11 mouse cellular contexts compared by ENCODE assay signal in genomic region chr19:59422393-59422792, GRCm38 (mm10). TPM values are rescaled to one million over a fixed set of nuclear protein-coding genes. Genes with fewer than 3 reads are reported as not detected.
DNase-seq lines count a peak whose midpoint lies in the region; ATAC-seq and TF ChIP-seq lines count a peak whose summit lies in the region.
"Had no signal": no experiment of that assay in that cellular context is flagged by ENCODE, and none has a peak within 500 bp of the region (broad histone marks: within the 10 kb centered on the region; RNA-seq: fewer than 3 reads in every experiment).

No protein-coding gene starts in this region.

- no peak for TF ChIP-seq POLR2A in brain, embryonic 14.5 days (IDR thresholded peaks at IDR 0.05; ENCODE audit: borderline replicate concordance, extremely low read depth, insufficient read depth, insufficient read length, poor library complexity, severe bottlenecking)

- H3K4me1 ChIP-seq in heart, embryonic 11.5 days (ENCODE audit: control insufficient read depth, insufficient read depth, low read length) = peaks cover 4% of the 10 kb centered on the region; the same call in 1 of the 2 replicates
- H3K4me1 ChIP-seq in forebrain, embryonic 16.5 days (replicated peaks; ENCODE audit: control insufficient read depth, insufficient read depth, low read length) = peaks cover 8% of the 10 kb centered on the region; the same call in 1 of the 2 replicates
- no peaks in the 10 kb centered on the region for H3K4me1 ChIP-seq in midbrain, embryonic 11.5 days (ENCODE audit: control insufficient read depth, insufficient read depth, low read length)

- H3K9me3 ChIP-seq in heart, embryonic 11.5 days (replicated peaks; ENCODE audit: control insufficient read depth, low read length) = no peaks in the 10 kb centered on the region
- H3K9me3 ChIP-seq in forebrain, embryonic 16.5 days (ENCODE audit: control insufficient read depth, low read length) = no peaks in the 10 kb centered on the region
- no peaks in the 10 kb centered on the region for H3K9me3 ChIP-seq in midbrain, embryonic 11.5 days (ENCODE audit: control insufficient read depth, low read length)

- no peak overlapping the region for H3K9ac ChIP-seq in heart, embryonic 11.5 days (ENCODE audit: low read depth, low read length)
- H3K9ac ChIP-seq in forebrain, embryonic 16.5 days (replicated peaks; ENCODE audit: low read depth, low read length) = no peak overlapping the region
- no peak overlapping the region for H3K9ac ChIP-seq in midbrain, embryonic 11.5 days (ENCODE audit: low read length)

- WGBS in heart, embryonic 11.5 days (ENCODE audit: insufficient replicate concordance) = 13% methylated on average over 8 of the region's 8 CpGs
- WGBS in forebrain, embryonic 16.5 days = under 1% methylated on average over 8 of the region's 8 CpGs
- WGBS in midbrain, embryonic 11.5 days = 3% methylated on average over 8 of the region's 8 CpGs

- H3K36me3 ChIP-seq in heart, embryonic 11.5 days (ENCODE audit: control insufficient read depth, insufficient read depth, low read length) = no peaks in the 10 kb centered on the region
- H3K36me3 ChIP-seq in forebrain, embryonic 16.5 days (ENCODE audit: control insufficient read depth, insufficient read depth) = no peaks in the 10 kb centered on the region
- H3K36me3 ChIP-seq in midbrain, embryonic 11.5 days (ENCODE audit: control insufficient read depth, insufficient read depth, low read length) = no peaks in the 10 kb centered on the region

- TF ChIP-seq CTCF in brain, embryonic 14.5 days (IDR thresholded peaks at IDR 0.05; ENCODE audit: borderline replicate concordance, extremely low read depth, insufficient read depth, insufficient read length) = no peak

- no peak for DNase-seq in heart, postnatal 4 days
- DNase-seq in brain, embryonic 14.5 days (ENCODE audit: low read depth) = peak; percentile 87
- DNase-seq in midbrain, embryonic 11.5 days (ENCODE audit: low spot score, missing footprints) = peak; percentile 89
- DNase-seq in ovary, postnatal 36 days (ENCODE audit: low spot score) = no peak
- DNase-seq in urinary bladder, adult 2 months (ENCODE audit: low spot score) = no peak
- DNase-seq in T-cell, adult 2 months (ENCODE audit: low spot score) = no peak
- DNase-seq: adrenal gland, postnatal 25 days; cerebellum, postnatal 36 days; kidney, adult 8-10 months had no signal

- peak overlapping the region; percentile 40 for H3K4me2 ChIP-seq in heart, embryonic 11.5 days
- peak overlapping the region; percentile 16 for H3K4me2 ChIP-seq in forebrain, embryonic 16.5 days (ENCODE audit: low read length)
- peak overlapping the region; percentile 39 for H3K4me2 ChIP-seq in midbrain, embryonic 11.5 days

- no peak overlapping the region for H3K27ac ChIP-seq in heart, embryonic 11.5 days (ENCODE audit: low read depth, low read length)
- no peak overlapping the region for H3K27ac ChIP-seq in forebrain, embryonic 16.5 days (ENCODE audit: low read length)
- H3K27ac ChIP-seq in midbrain, embryonic 11.5 days (ENCODE audit: low read depth, low read length) = no peak overlapping the region

- H3K27me3 ChIP-seq in heart, embryonic 11.5 days (ENCODE audit: control insufficient read depth, insufficient read depth, low read length) = peaks cover 24% of the 10 kb centered on the region
- H3K27me3 ChIP-seq in forebrain, embryonic 16.5 days (replicated peaks; ENCODE audit: control insufficient read depth, insufficient read depth, low read length) = no peaks in the 10 kb centered on the region; the same call in 1 of the 2 replicates
- peaks cover 2% of the 10 kb centered on the region; the same call in 1 of the 2 replicates for H3K27me3 ChIP-seq in midbrain, embryonic 11.5 days (ENCODE audit: control insufficient read depth, insufficient read depth, low read length)

- H3K4me3 ChIP-seq in heart, embryonic 11.5 days (ENCODE audit: low read depth, low read length) = no peak overlapping the region
- H3K4me3 ChIP-seq in forebrain, embryonic 16.5 days (replicated peaks; ENCODE audit: low read length) = no peak overlapping the region
- H3K4me3 ChIP-seq in midbrain, embryonic 11.5 days (ENCODE audit: low read depth, low read length) = peak overlapping the region; percentile 22

- no peak for ATAC-seq in heart, embryonic 11.5 days (replicated peaks; ENCODE audit: insufficient number of reproducible peaks, low FRiP score, low TSS enrichment)
- ATAC-seq in forebrain, embryonic 16.5 days = peak; percentile 74; the same call in 1 of the 2 replicates
- peak; percentile 76; the same call in 1 of the 2 replicates for ATAC-seq in midbrain, embryonic 11.5 days (ENCODE audit: low FRiP score)

RNA-seq across cellular contexts. Expression of gene Emx2, which starts 35.8 kb away (rescaled TPM):
- 0.19 and 0.44 TPM in 2 replicates for polyA plus RNA-seq in heart, embryonic 11.5 days (2014; fragmentation: Nextera tagmentation; extraction: Ambion mirVana)
- not detected for total RNA-seq in heart, postnatal 4 days (2021)
- polyA plus RNA-seq in brain, embryonic 14.5 days (2012; rRNA removed) = 17.7 and 20.7 TPM in 2 replicates
- polyA plus RNA-seq in forebrain, embryonic 16.5 days (2015; fragmentation: Nextera tagmentation; extraction: Ambion mirVana) = 13.1 and 13.8 TPM in 2 replicates
- 12.1 and 12.2 TPM in 2 replicates for polyA plus RNA-seq in midbrain, embryonic 11.5 days (2014; fragmentation: Nextera tagmentation; extraction: Ambion mirVana)
- polyA plus RNA-seq in urinary bladder, adult 2 months (2012; rRNA removed) = 0.13 and 0.40 TPM in 2 replicates
- total RNA-seq: adrenal gland, postnatal 25 days had no signal

Comparison
In these comparisons a context has a peak if more than half of its experiments do, and no peak if none do; other contexts are left out.
1. DNase-seq: peak in brain, embryonic 14.5 days (single experiment) and midbrain, embryonic 11.5 days (single experiment); none in heart, postnatal 4 days (single experiment), ovary, postnatal 36 days (single experiment), urinary bladder, adult 2 months (single experiment) and T-cell, adult 2 months (single experiment).
2. Peak in every context shown above with its lines, with median percentiles within 50 percentile points of each other: H3K4me2 ChIP-seq.